Mouse (Mus musculus) thymus, adult 18-20 months (tissue): ENCODE measurements around the gene Khnyn.
A peak's percentile ranks its signal among the peaks of the same experiment; 100 is the strongest.

ENCODE experiments used
- DNase-seq, 2 experiments: peaks; one replicate each; pipeline ENCODE4 v3.0.0; 2022; ENCODE audit warnings: mixed read lengths in 2 of 2

Khnyn gene

GRCm38 (mm10) chr14:55873714-55874683 is 10.7 kb upstream of the Khnyn start:
- DNase-seq = peak; percentile 47 to 48

GRCm38 (mm10) chr14:55877469-55878315 is 7.1 kb upstream of the Khnyn start:
- DNase-seq = no peak

- no peak for DNase-seq
Observed at GRCm38 (mm10) chr14:55878316-55878940, 6.3 kb upstream of the Khnyn start.

GRCm38 (mm10) chr14:55879623-55880022 is 5.1 kb upstream of the Khnyn start:
- DNase-seq = no peak

- no peak for DNase-seq
Observed at GRCm38 (mm10) chr14:55880982-55881381, 3.8 kb upstream of the Khnyn start.

- DNase-seq = no peak
Observed at GRCm38 (mm10) chr14:55882171-55882641, 2.5 kb upstream of the Khnyn start.

GRCm38 (mm10) chr14:55883149-55883661 is 1.5 kb upstream of the Khnyn start:
- no peak for DNase-seq

GRCm38 (mm10) chr14:55883663-55884062 is 1.1 kb upstream of the Khnyn start:
- no peak for DNase-seq

- no peak for DNase-seq
Observed at GRCm38 (mm10) chr14:55884166-55884565, 581 bp upstream of the Khnyn start, which contains the start of gene Cbln3. Gene Cbln3, minus strand, starts transcription at chr14:55884392.

GRCm38 (mm10) chr14:55885114-55885790 is 505 bp downstream of the Khnyn start:
- no peak for DNase-seq

- peak; percentile 52 to 58 for DNase-seq
Observed at GRCm38 (mm10) chr14:55885791-55886271, 1.1 kb downstream of the Khnyn start.

GRCm38 (mm10) chr14:55886571-55887382 is 2.0 kb downstream of the Khnyn start:
- no peak for DNase-seq

- no peak for DNase-seq
Observed at GRCm38 (mm10) chr14:55897671-55898070, 12.9 kb downstream of the Khnyn start.

GRCm38 (mm10) chr14:55898947-55899346 is 14.2 kb downstream of the Khnyn start:
- no peak for DNase-seq

GRCm38 (mm10) chr14:55899701-55900413 is 15.1 kb downstream of the Khnyn start, which contains the start of gene Sdr39u1:
Gene Sdr39u1, minus strand, starts transcription at chr14:55900293.
- DNase-seq = peak; percentile 75 to 82

- no peak for DNase-seq
Observed at GRCm38 (mm10) chr14:55900414-55900755, 15.6 kb downstream of the Khnyn start.

GRCm38 (mm10) chr14:55905518-55905917 is 20.8 kb downstream of the Khnyn start:
- no peak for DNase-seq

- no peak for DNase-seq
Observed at GRCm38 (mm10) chr14:55913406-55913805, 28.7 kb downstream of the Khnyn start.

- DNase-seq = peak; percentile 17 to 42
Observed at GRCm38 (mm10) chr14:55918240-55919082, 33.7 kb downstream of the Khnyn start.
